Mouse (Mus musculus): ENCODE data around the gene Ubc. TPM values are rescaled to one million over a fixed set of nuclear protein-coding genes. Genes with fewer than 3 reads are reported as not detected.
A peak's percentile ranks its signal among the peaks of the same experiment; 100 is the strongest.

Gene Ubc
- total RNA-seq, 1 experiment from 2014 or later = 791 TPM

DNA sequence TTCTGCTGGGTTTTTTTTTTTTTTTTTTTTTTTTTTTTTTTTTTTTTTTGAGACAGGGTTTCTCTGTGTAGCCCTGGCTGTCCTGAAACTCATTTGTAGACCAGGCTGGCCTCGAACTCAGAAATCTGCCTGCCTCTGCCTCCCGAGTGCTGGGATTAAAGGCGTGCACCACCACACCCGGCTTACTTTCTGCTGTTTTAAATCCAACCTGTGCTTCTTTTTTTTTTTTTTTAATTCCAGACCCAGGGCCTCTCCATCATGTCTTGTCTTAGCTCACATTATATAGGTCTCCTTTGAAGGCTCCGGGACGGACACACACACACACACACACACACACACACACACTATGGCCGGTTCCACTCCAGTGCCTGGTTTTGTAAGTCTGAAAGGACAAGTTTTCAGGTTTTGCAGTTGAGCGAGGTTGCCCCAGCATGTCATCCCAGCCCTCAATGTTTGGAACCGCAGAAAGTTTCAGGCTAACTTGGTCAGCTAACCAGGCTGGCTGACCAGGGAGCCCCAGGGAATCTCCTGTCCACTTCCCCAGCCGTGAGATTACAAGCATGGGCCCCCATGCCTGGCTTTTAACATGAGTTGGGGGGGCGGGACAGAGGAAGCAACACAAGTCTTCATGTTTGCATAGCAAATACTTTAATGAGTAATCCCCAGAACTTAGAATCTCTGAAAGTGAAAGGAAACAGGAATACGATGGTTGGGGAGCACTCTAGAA is 32.3 kb downstream of the Ubc start:
- ATAC-seq (replicated peaks; ENCODE audit: insufficient number of reproducible peaks, low FRiP score, low TSS enrichment, poor library complexity, severe bottlenecking) = 0 out of 2 replicates have a peak, but pooled peaks have one; percentile 10

DNA sequence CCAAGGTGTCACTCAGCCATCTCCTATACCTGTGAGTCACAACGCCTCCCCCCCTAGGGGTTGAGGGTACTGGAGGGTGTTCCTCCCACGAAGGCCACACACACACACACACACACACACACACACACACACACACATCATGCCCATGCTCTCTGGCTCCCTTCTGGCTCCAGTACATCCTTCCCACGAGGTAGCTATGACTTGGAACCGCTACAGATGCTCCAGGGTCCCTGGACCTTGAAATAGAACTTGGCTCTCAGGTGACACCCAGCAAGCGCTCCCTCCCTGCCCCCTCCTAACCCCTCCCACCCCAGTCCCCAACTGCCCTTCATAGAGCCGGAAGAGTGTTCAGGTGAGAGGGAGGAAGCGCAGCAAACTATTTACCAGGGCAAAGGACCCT is 34.4 kb downstream of the Ubc start:
- no peak for ATAC-seq (replicated peaks; ENCODE audit: insufficient number of reproducible peaks, low FRiP score, low TSS enrichment, poor library complexity, severe bottlenecking)

DNA sequence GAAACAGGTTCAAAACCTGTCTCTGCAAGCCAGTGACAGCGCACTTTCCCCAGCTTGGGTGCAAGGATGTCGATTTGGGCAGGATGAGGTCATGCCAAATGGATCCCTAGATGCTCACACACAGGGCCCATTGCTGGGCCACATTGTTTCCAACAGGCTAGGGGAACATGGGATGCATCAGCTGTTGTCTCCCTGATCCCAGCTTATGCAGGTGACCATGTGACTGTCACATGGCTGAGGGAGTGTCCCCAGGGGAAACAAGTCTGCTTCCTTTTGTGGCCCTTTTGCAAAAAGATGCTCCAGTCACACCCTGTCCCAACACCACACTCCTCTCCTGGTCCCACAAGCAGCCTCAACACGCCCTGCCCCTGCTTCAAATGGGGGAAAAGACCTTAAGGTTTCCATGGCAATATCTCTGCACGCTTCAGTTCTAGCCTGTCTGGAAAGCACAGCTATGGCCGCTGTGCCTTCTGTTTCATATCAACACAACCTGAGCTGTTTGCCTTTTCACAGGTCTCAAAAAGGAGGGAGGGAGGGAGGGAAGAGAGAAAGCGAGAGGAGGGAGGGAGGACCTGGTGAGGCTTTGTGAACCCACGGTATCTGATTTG is 35.0 kb downstream of the Ubc start:
- ATAC-seq (replicated peaks; ENCODE audit: insufficient number of reproducible peaks, low FRiP score, low TSS enrichment, poor library complexity, severe bottlenecking) = no peak

DNA sequence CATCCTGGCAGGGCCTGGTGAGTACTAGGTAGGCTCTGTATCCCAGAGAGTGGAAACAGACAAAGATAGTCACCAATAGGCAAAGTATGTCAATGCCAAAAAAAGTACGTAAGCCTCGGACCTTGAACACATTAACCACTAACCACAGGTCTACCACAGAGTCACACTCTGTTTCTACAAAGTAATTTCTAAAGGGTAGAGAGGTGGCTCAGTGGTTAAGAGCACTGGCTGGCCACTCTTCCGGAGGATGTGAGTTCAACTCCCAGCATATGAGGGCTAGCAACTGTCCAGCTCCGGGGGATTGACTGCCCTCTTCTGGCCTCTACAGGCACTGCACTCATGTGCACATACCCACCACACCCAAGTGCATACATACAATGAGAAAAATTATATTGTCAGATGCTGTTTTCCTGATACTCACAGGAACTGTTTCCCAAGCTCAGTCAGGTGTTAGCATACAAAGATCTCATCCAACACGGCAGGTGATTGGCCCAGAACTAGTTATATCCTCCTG is 37.2 kb downstream of the Ubc start:
- no peak for ATAC-seq (replicated peaks; ENCODE audit: insufficient number of reproducible peaks, low FRiP score, low TSS enrichment, poor library complexity, severe bottlenecking)

DNA sequence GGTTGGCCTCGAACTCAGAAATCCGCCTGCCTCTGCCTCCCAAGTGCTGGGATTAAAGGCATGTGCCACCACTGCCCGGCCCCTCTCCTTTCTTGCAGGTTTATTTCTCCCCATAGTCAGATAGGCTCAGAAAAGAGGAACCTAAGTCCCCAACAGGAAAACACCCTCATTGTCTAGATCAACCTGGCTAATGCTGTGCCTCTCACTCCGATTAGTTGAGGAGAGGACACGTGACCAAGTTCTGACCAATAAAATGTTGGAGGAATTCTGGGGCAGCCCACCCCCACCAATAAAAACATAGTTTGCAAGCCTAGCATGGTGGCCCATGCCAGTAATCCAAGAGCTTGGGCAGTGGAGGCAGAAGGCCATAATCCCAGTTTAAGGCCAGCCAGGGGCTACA is 38.1 kb downstream of the Ubc start:
- ATAC-seq (replicated peaks; ENCODE audit: insufficient number of reproducible peaks, low FRiP score, low TSS enrichment, poor library complexity, severe bottlenecking) = 0 out of 2 replicates have a peak, but pooled peaks have one; percentile 47

DNA sequence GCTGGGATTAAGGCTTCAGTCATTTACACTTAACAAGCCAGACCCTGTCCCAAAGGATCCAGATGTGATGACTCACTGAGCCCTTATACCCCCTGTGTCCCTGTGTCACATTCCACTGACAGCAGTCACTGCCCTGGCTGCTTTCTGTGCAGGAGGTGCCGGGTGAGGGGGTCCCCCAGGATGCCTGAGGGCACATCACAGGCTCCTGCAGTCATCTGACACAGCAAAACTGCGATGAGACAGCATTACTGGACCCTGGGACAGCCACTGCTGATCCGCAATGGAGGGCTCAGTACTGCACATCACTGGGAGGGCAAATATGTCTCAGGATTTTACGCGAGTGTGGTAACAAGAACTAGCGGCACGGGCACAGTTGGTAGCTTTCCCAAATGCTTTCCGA is 38.9 kb downstream of the Ubc start:
- no peak for ATAC-seq (replicated peaks; ENCODE audit: insufficient number of reproducible peaks, low FRiP score, low TSS enrichment, poor library complexity, severe bottlenecking)

DNA sequence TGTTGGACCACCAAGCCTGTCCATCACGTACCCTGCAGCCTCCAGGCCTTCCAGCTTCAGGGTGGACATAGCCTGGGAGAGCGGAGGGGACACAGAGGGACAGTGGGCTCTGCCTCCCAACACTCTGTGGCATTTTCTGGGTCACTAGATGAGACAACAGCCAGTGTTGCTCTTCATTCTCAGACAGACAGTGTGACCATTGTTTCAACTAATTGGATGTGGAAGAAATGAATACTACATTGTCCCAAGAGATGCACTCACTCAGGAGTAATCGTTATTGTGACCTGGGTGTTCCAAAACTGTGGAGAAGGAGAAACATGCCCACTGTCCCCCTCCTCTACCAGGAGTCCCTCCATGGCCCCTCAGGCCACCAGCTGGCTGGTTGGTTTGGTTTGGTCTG is 40.6 kb downstream of the Ubc start:
- no peak for ATAC-seq (replicated peaks; ENCODE audit: insufficient number of reproducible peaks, low FRiP score, low TSS enrichment, poor library complexity, severe bottlenecking)

DNA sequence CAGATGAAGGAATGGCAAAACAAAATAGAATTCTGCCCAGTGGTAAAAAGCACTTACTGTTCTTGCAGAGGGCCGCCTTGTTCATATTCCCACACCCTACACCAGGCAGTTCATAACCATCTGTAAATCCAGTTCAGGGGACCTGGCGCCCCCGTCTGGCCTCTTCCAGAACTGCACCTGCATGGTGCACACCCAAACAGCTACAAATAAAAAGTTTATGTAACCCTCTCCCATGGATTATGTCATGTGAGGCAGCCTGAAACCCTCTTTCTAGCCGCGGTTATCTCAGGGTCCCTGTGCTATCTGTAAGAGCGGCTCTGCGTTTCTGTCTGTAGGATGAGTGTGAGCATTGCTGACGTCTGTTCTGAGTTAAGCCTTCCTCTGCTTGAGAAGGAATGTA is 41.5 kb downstream of the Ubc start:
- ATAC-seq (replicated peaks; ENCODE audit: insufficient number of reproducible peaks, low FRiP score, low TSS enrichment, poor library complexity, severe bottlenecking) = peak; percentile 55

DNA sequence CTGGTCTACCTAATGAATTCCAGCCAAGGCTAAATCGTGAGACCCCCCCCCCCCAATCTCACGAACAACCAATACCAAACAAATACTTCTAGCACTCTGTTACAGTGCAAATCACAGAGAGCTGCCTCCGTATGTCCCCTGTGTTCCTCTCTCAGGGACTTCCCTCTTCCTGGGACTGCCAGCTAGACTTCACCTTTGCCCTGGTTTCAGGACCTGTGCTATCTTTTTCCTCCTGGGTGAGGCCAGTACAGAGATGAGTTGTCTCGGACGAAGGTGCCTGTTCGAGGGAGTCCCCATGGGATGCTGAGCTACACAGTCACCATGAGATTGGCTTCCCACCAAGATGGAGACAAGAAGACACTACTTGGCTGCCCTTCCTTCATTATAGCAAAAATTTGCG is 41.9 kb downstream of the Ubc start:
- ATAC-seq (replicated peaks; ENCODE audit: insufficient number of reproducible peaks, low FRiP score, low TSS enrichment, poor library complexity, severe bottlenecking) = peak; percentile 50; the same call in 1 of the 2 replicates

DNA sequence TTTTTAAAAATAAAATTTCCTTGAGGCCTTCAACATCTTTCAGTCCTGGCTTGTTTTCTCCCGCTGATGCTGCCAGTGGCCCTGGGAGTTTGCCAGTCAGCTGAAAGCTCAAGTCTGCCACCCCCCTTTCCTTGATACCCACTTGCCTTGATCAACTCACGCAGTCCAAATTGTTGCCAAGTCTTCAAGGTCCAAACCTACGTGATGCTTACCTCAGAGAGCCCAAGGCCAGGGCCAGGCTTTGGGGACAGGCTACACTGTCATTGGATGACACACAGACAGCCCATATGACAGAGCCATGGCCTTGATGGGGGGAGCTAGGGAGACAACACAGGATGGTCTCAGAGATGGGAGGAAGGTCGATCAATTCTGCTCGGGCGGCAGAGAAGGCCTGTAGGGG is 45.7 kb downstream of the Ubc start:
- ATAC-seq (replicated peaks; ENCODE audit: insufficient number of reproducible peaks, low FRiP score, low TSS enrichment, poor library complexity, severe bottlenecking) = no peak

DNA sequence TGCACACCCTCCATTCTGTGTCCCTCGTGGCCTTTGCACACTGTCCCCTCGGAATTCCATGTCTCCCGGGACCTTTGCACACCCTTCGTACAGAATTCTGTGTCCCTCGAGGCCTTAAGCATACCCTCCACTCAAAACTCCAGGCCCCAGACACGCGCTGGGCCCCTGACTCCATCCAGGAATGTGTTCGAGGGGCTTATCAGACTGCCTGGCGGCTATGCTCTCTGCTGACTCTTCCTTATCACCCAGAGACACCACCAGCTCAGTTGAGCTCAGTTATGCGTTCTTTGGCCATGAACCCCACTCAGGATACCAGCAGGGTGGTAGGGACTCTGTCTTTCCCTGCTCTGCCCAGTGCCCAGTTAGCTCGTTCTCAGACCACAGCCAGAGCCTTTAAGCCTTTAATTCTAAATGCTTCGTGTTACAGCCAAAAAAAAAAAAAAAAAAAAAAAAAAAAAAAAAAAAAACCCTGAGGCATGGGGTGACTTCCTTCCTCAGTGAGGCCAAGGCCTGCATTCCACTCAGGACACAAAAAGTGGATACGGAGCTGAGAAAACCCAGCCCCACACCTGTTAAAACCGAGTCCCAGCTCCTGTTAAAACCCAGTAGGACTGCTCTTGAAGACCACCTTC is 48.4 kb downstream of the Ubc start:
- ATAC-seq (replicated peaks; ENCODE audit: insufficient number of reproducible peaks, low FRiP score, low TSS enrichment, poor library complexity, severe bottlenecking) = no peak

DNA sequence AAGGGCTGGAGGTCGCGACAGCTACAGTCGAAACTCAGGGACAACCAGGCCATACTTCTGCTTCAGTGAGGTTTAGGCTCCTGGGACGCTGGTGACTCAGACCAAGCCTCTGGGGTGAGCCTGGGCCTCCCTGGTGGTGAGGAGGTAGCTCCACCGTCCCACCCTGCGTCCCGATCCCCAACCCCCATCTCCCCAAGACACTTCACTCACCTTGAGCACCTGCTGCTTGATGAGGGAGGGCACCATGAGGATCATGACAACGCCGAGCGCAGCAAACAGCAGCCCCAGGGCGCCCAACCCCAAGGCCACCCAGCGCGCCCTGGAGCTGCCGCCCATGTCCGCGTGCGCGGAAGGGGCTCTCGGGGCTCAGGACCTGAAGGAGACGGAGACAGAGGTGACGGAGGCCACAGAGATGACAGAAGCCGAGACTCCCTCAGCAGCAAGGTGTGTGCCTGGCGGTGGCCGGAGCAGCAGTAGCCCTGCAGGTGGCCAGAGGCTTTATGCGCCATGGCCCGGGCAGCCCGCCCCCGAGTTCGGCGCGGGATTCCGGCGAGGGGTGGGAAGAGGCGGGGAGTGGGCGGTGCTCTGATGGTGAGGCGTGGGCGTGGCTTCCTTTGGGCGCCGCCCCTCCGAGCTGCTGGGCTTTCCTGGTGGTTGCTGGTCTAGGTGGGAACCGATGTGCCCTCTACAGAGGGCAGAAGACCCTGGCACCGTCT is 49.3 kb downstream of the Ubc start, which contains the start of gene Scarb1:
TSS of gene Scarb1 (minus strand) at position 548 of the 716 bp plus-strand sequence.
- peak; percentile 76 for ATAC-seq (replicated peaks; ENCODE audit: insufficient number of reproducible peaks, low FRiP score, low TSS enrichment, poor library complexity, severe bottlenecking)

DNA sequence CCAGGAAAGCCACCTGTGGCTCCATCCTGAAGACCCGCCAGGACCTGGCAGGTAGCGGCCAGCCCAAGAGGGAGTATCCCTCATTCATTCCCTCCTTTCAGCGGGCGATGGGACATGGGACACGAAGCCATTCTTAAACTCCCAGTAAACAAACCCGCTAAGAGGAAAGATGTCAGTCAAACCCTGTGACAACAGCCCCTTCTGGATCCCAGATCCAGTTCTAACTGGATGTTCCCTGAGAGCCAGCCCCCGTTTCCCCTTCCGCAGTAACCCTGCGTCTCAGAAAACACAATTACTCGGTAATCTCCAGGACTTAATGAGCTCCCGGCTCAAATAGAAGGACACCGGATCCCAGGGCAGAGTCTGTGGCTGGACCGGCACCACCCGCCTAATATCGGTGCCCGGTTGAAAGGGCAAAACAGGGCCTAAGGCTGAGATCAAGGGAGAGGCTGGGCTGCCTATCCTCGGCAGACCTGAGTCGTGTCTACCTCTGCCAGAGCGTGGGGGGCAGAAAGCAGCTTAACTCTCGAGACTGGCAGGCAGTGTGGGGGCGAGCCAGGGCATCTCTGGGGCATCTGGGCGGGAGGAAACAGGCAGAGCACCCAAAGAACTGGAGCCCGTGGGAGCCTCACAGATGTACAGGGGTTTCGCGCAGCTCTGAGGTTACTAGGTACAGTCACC is 50.0 kb downstream of the Ubc start:
- ATAC-seq (replicated peaks; ENCODE audit: insufficient number of reproducible peaks, low FRiP score, low TSS enrichment, poor library complexity, severe bottlenecking) = no peak

DNA sequence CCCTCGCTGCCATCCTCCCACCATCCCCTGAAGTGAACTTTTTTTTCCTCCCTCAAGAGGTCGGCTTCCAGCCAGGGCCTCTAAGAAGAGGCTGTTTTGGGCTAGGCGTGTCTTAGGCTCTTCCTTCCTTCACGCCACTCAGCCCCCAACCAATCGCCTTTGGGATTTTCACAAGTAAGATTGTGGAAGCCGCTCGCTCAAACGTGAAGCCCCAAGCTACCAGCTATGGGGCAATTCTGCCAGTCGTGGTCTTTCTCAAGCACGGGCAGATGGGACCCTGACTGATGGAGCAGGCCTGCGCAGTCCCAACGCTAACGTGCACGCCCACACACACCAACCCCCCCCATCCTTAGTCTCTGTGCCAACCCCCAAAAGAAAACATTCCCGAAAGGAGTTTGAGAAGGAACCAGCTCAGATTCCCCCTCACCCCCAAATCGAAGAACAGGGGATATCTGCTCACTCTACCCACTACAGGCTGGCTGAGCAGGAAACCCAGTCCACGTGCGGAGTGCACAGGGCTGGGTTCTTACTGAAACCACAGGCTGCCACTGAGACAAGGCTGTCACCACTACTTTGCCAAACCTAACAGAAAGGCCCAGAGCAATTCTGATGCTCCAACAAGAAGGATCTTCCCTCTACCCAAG is 50.8 kb downstream of the Ubc start:
- 0 out of 2 replicates have a peak, but pooled peaks have one; percentile 16 for ATAC-seq (replicated peaks; ENCODE audit: insufficient number of reproducible peaks, low FRiP score, low TSS enrichment, poor library complexity, severe bottlenecking)

DNA sequence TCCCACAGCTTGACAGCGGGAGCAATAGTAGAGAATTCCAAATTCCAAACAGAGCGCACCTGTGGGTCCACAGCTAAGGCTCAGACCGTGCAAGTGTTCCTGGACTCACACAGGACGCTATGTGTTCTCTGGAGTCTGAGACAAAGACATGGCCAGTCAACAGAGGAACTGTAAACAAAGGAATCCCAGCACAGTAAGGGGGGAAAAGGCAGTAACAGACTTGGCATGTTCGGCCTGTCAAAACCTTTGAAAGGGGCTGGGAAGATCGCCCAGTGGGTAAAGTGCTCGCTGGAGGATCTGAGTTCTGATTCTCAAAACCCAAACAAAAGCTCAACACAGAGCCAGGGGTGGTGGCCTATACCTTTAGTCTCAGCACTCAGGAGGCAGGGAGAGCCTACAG is 52.5 kb downstream of the Ubc start:
- ATAC-seq (replicated peaks; ENCODE audit: insufficient number of reproducible peaks, low FRiP score, low TSS enrichment, poor library complexity, severe bottlenecking) = no peak

DNA sequence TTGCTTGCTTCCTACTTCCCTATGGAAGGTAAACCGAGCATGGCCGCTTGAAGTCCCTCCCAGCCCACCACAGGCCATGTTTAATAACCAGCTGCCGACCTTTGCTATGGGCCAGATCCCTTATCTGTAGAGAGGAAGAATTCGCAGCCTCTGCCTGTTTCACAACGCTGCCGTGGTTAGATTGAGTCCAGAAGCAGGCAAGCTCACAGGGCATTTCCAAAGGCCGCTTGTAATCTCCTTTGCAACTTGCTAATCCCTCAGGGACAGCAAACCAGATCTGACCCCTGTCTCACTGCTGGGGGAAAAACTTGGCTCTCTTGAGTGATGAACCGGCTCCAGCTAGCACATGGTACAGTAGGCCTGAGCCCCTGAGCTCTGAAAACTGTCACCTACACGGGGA is 53.0 kb downstream of the Ubc start:
- no peak for ATAC-seq (replicated peaks; ENCODE audit: insufficient number of reproducible peaks, low FRiP score, low TSS enrichment, poor library complexity, severe bottlenecking)

Measured in monocyte, adult 5-6 weeks (primary cell).